Mouse (Mus musculus): ENCODE results near the gene 1520401A03Rik.
"Not testable (repeated sequence)": the region's sequence is repeated elsewhere in the genome, so short reads cannot be mapped to it uniquely, and the experiment has no call there.

1520401A03Rik gene

DNA sequence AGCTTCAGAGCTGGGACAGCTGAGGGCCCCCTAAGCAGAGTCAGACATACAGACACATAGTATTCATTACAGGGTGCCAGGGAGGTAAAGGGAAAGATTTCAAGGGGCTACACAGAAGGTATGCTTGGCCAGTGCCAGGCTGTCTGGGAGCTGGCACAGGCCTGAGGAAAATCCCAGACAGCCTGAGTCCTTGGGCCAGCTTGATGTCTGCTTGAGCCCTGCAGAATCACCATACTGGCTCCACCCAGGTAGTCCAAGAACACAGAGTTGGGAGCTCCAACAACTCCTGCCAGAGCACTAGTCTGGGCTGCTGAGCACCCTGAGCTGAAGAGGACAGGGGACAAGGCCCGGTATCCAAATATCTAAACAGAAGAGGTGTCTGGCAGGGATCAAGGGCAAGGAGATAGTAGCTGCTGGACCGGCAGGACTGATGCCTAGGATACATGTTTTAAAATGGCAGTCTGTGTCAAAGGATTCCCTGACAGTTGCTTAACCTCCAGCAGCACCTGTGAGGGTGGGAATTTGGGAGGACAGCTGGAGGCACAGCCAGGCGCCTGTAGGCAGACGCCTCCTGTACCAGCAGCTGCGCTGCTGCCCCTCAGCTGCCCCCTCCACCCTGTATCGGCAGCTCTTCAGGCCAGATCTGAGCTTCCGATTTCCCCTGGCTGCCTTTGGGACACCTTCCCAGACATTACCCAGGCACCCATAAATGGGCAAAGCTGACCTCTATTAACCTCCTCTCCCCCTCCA is at the start of gene 1520401A03Rik:
Gene 1520401A03Rik (minus strand): TSS at position 408 of the 750 bp plus-strand sequence.
- no peak for DNase-seq (ENCODE audit: low spot score)

DNA sequence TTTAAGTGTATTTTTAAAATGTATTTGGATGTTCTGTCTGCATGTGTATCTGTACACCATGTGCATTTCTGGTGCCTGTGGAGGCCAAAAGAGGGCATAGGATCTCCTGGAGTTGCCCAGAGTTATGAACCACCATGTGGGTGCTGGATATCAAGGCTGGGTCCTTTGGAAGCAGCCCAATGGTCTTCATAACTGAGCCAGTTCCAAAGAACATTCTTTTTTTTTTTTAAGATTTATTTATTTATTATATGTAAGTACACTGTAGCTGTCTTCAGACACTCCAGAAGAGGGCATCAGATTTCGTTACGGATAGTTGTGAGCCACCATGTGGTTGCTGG is 49.6 kb upstream of the 1520401A03Rik start:
- DNase-seq (ENCODE audit: low spot score), result not testable (repeated sequence)

DNA sequence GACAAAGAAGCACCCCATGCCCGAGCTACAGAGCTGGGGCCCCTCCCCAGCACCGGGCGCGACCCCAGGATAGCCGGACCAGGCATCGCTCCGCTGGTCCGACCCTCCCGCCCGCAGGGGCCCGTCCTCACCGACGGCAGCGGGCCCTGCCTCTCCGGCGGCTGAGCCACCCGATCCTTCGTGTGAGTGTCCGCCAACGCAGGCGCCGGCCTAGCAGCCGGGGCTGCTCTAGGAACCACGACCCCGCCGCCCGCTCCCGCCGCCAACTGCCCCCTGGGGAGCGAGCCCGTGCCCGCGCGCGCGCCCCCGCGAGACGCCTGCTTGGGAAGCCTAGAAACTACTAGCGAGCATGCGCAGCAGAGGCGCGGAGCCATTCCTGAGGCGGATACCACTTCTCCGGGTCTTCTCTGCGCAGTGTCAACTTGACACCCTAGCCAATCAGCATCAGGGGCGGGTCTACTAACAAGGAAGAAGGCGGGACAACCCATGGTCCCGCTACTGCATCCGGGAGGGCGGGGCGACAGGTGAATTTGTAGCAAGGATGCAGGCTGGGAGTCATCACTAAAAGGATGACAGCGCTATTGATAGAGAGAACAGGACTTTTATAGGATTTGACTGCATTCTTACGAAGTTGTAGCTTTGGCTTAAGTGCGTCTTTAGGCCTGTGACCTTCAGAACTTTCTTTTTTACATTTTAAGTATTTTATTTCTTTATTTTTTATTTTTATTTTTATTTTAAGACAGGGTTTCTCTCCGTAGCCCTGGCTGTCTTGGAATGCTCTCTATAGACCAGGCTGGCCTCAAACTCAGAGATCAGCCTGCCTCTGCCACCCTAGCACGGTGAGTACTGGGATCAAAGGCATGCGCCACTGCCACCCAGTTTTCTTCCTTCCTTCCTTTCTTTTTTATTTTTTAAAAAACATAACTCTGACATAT is 49.0 kb upstream of the 1520401A03Rik start, which contains the start of gene Flywch1:
Gene Flywch1 (minus strand): TSS at position 319 of the 935 bp plus-strand sequence.
- DNase-seq (ENCODE audit: low spot score), result peak; percentile 99

DNA sequence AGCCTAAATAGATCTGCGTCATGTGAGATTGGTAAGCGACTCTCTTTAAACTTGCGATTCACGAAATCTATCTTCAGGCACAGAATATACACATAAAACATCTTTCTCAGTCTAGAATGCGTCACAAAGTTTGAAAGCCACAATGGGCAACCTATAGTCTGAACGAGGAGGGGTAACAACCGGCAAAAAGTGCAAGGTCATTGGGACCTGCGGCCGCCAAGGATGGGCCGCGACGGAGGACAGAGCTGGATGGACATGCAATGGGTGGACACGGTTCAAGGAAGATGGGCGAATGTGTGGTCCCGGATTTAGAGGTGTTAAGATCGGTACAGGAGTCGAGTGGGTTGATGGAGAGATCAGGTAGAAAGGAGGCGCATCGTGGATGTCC is 48.3 kb upstream of the 1520401A03Rik start:
- no peak for DNase-seq (ENCODE audit: low spot score)

DNA sequence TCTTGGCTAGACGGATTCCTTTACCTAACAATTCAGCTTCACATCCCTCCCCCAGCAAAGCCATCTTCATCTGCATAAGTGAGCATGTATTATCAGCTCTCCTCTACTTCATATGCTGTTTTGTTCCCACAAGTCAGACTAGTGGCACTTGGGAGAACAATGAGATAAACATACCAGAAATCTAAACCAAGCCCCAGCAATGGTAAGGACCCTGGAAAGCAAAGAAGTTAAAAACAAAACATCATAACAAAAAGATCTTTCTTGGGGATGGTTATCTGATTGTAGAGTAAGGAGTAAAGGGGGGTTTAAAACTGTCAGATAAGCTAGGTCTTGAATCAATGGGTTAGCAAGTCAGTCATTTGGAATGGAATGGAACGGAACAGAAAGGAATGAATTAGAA is 47.9 kb upstream of the 1520401A03Rik start:
- DNase-seq (ENCODE audit: low spot score), result no peak

DNA sequence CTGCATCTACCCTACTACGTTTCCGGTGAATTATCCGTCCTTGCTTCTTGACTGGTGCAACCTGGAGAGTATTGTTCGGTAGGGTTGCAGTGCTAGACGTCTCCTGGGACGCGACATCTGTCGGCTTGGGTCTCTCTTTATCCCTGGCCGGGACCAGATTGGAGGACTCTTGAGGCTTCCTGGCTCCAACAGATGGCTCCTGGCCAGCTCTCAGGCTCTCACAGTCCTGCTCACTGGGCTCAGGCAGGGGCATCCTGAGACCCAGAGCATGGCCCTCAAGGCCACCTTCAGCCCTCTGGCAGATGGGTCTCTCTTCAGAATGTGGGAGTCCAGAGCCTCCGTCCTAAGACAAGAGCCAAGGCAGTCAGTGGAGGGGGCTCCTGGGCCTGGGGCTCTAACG is 40.4 kb upstream of the 1520401A03Rik start:
- no peak for DNase-seq (ENCODE audit: low spot score)

DNA sequence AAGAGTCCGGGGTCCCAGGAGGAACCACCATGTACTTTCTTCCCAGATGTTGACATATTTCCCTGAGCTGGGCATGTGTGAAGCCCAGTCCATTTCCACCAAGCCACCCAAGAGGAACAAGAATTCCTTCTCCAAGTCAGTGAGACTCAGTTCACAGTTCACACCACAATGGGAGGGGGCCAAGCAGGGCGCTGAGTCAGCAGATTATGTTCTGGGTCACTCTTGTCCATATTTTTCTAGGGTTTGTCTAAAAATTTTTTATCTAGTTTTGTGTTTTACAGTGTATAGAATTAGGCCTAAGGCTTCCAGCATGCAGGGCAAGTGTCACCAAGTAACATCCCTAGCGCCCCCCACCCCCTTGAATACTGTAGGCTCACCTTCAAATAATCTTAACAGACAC is 38.6 kb upstream of the 1520401A03Rik start:
- no peak for DNase-seq (ENCODE audit: low spot score)

DNA sequence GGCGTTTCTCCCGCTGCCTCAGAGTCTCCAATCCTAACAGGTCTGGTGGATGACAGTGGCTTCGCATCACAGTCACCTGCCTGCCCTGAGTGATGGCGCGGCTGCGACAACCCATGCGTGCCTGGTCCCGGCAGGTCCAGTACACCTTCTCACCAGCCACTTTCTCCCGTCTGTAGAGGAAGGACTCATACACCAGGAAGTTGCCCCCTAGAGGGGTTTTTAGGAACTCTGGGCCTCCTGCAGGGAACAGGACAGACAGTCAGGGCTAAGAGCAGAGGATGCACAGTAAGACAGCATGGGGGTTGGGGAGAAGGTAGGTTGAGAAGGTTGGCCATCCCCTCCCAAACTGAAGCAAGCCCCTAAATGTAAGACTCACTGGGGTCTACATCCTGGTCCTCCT is 37.6 kb upstream of the 1520401A03Rik start:
- DNase-seq (ENCODE audit: low spot score), result no peak

DNA sequence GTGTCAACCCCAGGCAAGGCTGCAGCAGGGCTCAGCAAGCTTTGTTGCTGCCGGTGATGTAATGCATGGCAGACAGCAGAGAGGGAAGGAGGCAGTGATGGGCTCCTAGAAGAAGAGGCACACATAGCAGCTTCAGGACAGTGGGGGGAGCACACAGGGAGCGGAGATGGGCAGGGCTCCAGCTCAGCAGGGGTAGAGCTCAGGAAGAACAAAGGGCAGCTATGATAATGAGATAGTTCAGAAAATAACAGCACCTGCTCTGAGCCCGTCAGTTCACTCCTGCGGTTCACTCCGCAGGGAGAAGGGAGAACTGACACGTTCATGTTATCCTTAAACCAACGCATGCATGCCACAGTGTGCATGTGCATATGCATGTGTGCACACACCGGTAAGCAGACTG is 36.2 kb upstream of the 1520401A03Rik start:
- no peak for DNase-seq (ENCODE audit: low spot score)

DNA sequence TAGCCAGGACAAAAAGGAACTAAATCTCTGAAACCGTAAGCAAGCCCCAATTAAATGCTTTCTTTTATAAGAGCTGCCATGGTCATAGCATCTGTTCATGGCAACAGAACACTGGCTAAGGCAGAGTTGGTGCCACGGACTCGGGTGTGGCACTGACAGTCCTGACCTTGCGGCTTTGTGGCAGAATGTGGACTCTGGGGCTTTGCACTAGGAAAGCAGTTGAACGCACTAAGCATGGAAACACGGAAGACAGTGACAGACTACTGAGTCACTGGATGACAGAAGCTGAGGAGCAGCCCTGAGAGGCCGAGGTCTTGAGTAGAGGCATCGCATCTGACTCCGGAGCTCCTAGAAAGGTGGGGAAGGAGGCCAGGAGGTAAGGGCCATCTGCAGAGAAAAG is 35.0 kb upstream of the 1520401A03Rik start:
- no peak for DNase-seq (ENCODE audit: low spot score)

DNA sequence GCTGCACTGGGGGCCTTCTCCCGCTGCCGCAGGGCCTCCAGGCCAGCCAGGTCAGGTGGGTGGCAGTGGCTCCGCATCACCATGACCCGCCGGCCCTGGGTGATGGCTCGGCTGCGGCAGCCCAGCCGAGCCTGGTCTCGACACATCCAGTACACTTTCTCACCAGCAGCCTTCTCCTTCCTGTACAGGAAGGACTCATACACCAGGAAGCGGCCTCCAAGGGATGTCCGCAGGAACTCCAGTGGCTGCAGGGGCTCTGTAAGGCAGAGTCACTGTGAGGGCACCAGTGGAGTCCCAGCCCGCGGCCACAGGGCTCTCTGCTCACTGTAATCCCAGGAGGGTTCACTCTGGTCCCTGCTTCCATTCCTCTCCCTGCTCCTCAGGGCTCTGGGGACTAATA is 33.1 kb upstream of the 1520401A03Rik start:
- DNase-seq (ENCODE audit: low spot score), result no peak

DNA sequence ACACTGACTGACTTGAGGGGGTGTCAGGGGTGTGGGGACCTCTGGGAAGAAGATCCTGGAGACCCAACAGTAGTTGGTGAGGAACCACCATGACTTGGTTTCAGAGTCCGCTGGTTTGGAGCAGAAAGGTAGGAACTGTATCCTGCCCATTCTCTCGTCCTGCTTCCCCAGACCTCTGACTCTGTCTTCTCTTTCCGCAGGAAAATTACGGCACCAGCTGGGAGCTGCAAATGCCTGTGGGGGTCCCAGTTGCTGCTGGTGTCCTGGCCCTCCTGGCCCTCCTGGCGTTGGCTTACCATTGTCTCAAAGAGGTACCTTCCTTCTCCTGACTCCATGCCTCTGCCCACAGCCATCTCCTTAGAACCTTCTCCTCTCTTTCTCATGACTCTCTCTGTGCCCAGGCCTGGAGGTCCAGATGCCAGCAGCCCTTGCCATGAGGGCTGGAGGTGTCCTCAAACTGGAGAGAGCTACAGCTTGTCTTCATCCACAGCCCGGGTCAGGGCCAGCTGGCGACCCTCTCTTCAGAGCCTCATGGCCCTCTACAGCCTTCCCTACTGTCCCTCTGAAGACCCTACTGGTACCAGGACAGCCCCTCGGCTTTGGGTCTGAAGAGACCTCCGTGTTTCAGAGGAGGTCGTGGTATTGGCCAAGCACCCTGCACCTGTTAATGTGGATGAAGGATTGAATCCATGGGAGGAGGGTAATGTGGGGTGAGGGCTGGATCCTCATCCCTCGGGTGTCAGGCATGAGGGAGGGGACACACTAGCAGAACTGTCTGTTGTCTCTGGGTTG is 27.0 kb upstream of the 1520401A03Rik start:
- DNase-seq (ENCODE audit: low spot score), result no peak

DNA sequence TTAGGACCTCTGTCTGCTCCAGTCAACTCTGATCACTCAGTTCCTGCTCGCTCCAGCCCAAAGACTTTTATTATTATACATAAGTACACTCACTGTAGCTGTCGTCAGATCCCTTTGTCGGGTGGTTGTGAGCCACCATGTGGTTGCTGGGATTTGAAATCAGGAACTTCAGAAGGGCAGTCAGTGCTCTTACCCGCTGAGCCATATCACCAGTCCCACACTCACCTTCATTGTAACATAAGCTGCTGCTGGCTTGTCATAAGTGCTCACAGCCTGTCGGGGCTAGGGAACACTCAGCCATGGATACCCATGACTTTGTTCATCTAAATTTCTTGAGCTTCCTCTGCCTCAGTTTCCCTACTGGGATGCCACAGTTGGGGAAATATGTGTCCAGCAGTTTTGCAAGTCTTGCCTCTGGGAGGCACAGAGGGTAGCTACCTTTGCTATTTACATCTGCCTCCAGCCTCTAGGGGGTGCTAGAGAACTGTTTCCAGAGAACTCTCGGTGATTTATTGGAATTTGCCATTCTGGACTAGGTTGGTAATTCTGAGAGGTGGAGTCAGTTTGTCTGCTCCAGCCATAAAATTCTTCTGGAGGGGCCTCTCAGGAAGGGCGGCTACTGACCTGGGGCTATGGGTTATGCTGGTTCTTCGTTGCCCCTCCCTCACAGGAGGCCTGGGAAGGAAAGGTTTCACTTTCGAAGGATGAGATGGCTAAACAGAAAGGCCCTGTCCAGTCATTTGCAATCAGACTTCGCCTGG is 26.2 kb upstream of the 1520401A03Rik start:
- peak; percentile 74 for DNase-seq (ENCODE audit: low spot score)

DNA sequence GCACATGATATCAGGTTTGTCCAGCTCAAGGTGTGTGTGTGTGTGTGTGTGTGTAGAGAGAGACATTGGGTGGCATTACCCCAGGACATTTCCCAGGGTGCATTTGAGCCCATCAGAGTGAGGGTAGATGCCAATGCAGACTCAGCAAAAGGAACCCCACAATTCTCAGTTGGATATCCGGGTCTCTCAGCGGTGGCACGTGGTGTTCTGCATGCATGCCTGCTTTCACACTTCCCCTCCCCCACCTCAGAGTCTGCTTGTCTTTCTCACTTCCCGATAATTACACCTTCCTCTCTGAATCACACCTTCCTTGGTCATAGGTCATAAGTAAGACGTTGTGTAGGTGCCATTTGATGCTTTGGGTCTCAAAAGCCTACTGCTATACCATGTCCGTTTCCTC is 25.4 kb upstream of the 1520401A03Rik start:
- no peak for DNase-seq (ENCODE audit: low spot score)

DNA sequence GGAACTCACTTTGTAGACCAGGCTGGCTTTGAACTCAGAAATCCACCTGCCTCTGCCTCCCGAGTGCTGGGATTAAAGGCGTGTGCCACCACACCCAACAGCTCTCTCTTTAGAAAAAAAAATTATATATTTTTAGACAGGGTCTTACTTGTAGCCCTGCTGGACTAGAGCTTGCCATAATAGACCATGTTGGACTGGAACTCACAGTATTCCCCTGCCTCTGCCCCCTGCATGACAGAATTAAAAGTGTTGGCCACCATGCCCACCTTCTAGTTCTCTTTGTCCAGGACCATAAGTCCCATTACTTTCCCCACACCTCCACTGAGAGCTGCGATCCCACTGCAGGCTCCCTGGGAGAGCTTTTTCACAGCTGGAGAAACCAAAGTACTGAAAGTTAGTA is 24.9 kb upstream of the 1520401A03Rik start:
- no peak for DNase-seq (ENCODE audit: low spot score)

DNA sequence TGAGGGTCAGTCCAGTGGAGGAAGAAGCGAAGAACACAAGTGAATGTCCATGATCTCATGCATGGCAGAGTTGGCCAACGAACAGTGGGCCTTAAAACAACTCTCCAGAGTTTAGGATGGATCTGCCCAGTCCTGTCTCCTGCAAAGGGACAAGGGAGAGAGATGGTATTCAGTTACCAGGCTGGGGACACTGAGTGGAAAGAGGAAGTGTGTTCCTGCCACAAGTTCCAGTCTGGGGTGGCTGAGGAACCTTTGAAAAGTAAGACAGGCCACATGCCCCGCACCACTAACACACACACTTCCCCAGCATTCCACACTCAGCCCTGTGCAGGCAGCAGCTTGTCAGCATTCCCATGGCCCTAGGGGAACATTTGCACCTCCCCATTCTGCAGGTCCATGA is 24.2 kb upstream of the 1520401A03Rik start:
- DNase-seq (ENCODE audit: low spot score), result no peak

DNA sequence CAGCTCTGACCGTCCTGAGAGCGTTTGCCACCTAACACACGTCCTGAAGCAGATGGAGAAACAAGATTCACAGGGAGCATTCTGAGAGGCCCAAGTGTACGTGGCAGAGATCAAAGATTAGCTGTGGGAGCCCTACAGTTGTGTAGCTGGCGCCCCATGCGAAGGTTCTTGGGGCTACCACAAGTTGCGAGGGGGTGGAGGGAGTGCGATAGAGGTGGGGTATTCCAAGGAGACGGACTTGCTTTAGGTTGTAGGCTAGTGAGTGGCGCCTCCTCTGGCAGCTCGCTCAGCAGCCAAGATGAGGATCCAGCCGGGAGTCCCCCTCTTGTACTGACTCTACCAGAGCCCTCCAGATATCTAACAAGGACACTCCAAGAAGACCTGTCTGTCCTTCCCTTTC is 23.7 kb upstream of the 1520401A03Rik start:
- DNase-seq (ENCODE audit: low spot score), result no peak

DNA sequence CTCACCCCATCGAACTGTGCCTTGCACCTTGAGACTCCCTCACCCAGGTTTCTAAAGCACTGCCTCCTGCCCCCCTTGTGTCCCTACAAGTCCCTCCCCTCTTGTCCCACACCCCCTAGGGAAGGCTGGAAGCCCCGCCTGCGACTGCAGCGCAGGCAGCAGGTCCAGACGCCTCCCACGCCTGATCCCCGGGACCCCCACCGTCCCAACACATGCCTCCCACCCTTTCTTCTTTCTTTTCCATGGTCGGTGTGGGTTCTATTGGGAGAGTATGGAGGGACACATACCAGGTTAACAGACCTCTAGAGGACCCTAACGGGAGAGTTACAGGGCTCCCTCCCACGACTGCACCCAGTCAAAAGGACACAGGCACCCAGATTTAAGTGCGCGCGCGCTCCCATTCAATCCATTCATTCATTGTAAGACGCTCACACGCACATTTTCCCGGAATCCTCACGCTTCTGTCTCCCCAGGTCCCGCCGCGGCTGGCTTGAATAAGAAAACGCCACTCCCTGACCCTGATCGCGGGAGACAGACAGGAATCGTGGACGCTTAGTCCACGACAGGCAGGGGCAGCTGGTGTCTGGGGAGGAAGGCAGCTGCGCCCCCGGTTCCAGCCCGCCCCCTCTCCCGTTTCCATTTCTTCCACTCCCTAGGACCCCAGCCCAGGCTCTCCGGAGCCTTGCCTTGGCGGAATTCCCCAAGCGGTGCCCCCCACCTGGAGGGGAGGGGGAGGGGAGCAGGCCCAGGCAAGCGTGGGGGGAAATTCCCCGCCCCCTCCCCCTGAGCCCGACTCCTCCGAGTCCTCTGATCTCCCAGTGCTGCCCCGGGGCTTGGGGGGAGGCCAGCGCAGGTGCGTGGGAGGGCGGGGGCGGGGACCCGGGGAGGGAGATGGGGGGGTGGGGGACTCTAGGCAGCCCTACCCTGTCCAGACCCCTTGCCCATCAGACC is 23.0 kb upstream of the 1520401A03Rik start, which contains the start of gene Kremen2:
Gene Kremen2 (minus strand): TSS at position 533 of the 951 bp plus-strand sequence.
- DNase-seq (ENCODE audit: low spot score), result no peak

DNA sequence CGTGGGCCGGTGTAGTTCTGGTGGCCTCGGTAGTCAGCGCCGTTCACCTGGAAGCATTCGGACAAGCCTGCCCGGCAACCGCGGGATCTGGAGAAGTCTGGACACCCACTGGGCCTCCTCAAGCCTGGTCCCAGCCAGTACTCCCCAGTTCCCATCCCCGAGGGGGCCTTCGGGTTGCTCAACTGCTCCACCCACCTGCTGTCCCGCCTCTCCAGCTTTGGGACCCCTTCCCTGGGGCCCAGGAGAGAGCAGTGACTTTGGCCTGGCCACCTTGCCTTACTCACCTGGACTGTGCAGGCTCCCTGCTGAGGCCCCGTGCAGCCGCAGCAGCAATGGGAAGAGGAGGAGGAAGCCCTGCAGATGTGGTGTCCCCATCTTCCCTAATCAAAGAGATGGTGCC is 22.1 kb upstream of the 1520401A03Rik start:
- DNase-seq (ENCODE audit: low spot score), result no peak

DNA sequence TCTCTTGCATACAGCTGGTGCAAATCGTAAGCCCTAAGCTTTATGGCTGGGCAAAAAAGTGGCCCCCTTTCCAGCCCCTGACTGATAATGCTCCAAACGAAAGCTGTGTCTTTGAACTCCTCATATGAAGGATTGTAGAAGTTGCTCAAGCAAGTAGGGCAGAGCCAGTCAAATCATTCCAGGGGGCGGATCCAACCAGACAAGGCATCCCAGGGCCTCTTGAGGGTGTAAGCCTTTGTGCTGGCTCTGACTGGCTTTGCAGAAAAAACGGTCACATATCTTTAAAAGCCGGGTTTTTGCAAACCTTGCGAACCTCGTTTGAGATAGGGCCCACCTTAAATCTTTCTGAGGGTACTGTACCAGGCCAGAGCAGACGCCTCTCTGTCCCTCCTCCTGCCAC is 21.5 kb upstream of the 1520401A03Rik start:
- DNase-seq (ENCODE audit: low spot score), result no peak
